ENCODE assay signal across 24 mouse cellular contexts in the genomic region with DNA sequence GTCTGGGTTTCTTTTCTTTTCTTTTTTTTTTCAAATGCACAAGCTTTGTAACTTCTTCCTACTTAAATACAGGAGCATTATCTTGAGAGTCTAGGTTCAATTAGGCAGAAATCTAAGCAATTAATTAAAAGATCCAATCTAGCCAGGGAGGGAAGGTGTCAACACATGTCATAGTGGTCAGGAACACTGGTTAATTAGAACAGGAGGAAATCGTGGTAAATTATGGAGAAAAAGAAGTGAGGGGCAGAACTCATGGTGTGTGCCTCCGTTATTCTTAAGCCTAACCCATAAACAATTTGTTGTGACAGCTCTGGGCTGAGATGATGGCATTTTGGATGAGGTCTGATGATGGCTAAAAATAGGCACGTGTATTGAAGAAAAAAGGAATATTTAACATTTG.
A peak's percentile ranks its signal among the peaks of the same experiment; 100 is the strongest.
DNase-seq lines count a peak whose midpoint lies in the region; ATAC-seq and TF ChIP-seq lines count a peak whose summit lies in the region.
"Had no signal": no experiment of that assay in that cellular context is flagged by ENCODE, and none has a peak within 500 bp of the region (broad histone marks: within the 10 kb centered on the region; RNA-seq: fewer than 3 reads in every experiment).

No protein-coding gene starts in this region.

- H3K4me2 ChIP-seq in hindbrain, embryonic 11.5 days (replicated peaks; ENCODE audit: low read depth, low read length) = no peak overlapping the region
- no peak overlapping the region for H3K4me2 ChIP-seq in hindbrain, embryonic 12.5 days (replicated peaks)
- H3K4me2 ChIP-seq in midbrain, embryonic 16.5 days (ENCODE audit: low read length) = no peak overlapping the region
- H3K4me2 ChIP-seq: limb, embryonic 13.5 days; liver, embryonic 13.5 days; lung, embryonic 14.5 days; stomach, embryonic 15.5 days had no signal

- TF ChIP-seq POLR2A in brain, embryonic 14.5 days (IDR thresholded peaks at IDR 0.05; ENCODE audit: borderline replicate concordance, extremely low read depth, insufficient read depth, insufficient read length, poor library complexity, severe bottlenecking) = no peak

- DNase-seq in hindbrain, embryonic 10.5 days (ENCODE audit: low spot score) = no peak
- no peak for DNase-seq in hindbrain, embryonic 11.5 days (ENCODE audit: low spot score)
- DNase-seq in brain, embryonic 14.5 days (ENCODE audit: low read depth) = peak; percentile 84
- no peak for DNase-seq in cerebellum, adult 11 months
- DNase-seq in gastrocnemius, adult 2 months = no peak
- DNase-seq in thymus, postnatal 4 days = no peak
- DNase-seq: adrenal gland, postnatal 10 days; cerebellum, adult 8-10 months; gastrocnemius, postnatal 10 days; heart, adult 18-20 months; heart, postnatal 4 days; kidney, postnatal 4 days; liver, embryonic 13.5 days; lung, embryonic 14.5 days; lung, postnatal 4 days; thymus, adult 18-20 months had no signal

- peak overlapping the region; percentile 84 for H3K27ac ChIP-seq in hindbrain, embryonic 10.5 days
- no peak overlapping the region for H3K27ac ChIP-seq in hindbrain, embryonic 11.5 days (ENCODE audit: low read depth, low read length)
- peak overlapping the region; percentile 88 for H3K27ac ChIP-seq in hindbrain, embryonic 12.5 days
- H3K27ac ChIP-seq in midbrain, embryonic 16.5 days (ENCODE audit: low read length) = peak overlapping the region; percentile 50; the same call in 1 of the 2 replicates
- no peak overlapping the region for H3K27ac ChIP-seq in gastrocnemius, adult 2 months
- H3K27ac ChIP-seq: limb, embryonic 13.5 days; liver, embryonic 13.5 days; stomach, embryonic 15.5 days had no signal

- no peak overlapping the region for H3K4me3 ChIP-seq in hindbrain, embryonic 10.5 days
- H3K4me3 ChIP-seq in hindbrain, embryonic 11.5 days (ENCODE audit: low read depth, low read length) = no peak overlapping the region
- no peak overlapping the region for H3K4me3 ChIP-seq in hindbrain, embryonic 12.5 days
- no peak overlapping the region for H3K4me3 ChIP-seq in midbrain, embryonic 16.5 days (ENCODE audit: low read depth, low read length)
- no peak overlapping the region for H3K4me3 ChIP-seq in gastrocnemius, adult 2 months
- H3K4me3 ChIP-seq: heart, embryonic 15.5 days; limb, embryonic 13.5 days; liver, embryonic 13.5 days; stomach, embryonic 15.5 days had no signal

- ATAC-seq in hindbrain, embryonic 11.5 days (ENCODE audit: low FRiP score) = no peak
- no peak for ATAC-seq in hindbrain, embryonic 12.5 days (ENCODE audit: low FRiP score)
- ATAC-seq in midbrain, embryonic 16.5 days = 0 out of 2 replicates have a peak, but pooled peaks have one; percentile 1
- ATAC-seq: activated CD4-positive, CD25-positive, alpha-beta regulatory T cell, adult 4 months; CD4-positive, CD25-positive, alpha-beta regulatory T cell, adult 4 months; intestine, embryonic 16.5 days had no signal

- H3K36me3 ChIP-seq in hindbrain, embryonic 10.5 days = peaks cover 11% of the 10 kb centered on the region
- no peaks in the 10 kb centered on the region for H3K36me3 ChIP-seq in hindbrain, embryonic 11.5 days (ENCODE audit: control insufficient read depth, insufficient read depth, low read length)
- H3K36me3 ChIP-seq in hindbrain, embryonic 12.5 days = peaks cover 7% of the 10 kb centered on the region; the same call in 1 of the 2 replicates
- no peaks in the 10 kb centered on the region for H3K36me3 ChIP-seq in midbrain, embryonic 16.5 days (ENCODE audit: control insufficient read depth, insufficient read depth, low read length)
- H3K36me3 ChIP-seq: heart, embryonic 15.5 days; liver, embryonic 13.5 days; stomach, embryonic 15.5 days had no signal

- WGBS in hindbrain, embryonic 10.5 days = 61% methylated on average over 3 of the region's 3 CpGs
- WGBS in hindbrain, embryonic 11.5 days = 47% methylated on average over 3 of the region's 3 CpGs
- WGBS in hindbrain, embryonic 12.5 days = 31% methylated on average over 3 of the region's 3 CpGs
- 29% methylated on average over 3 of the region's 3 CpGs for WGBS in midbrain, embryonic 16.5 days

- no peak for TF ChIP-seq CTCF in brain, embryonic 14.5 days (IDR thresholded peaks at IDR 0.05; ENCODE audit: borderline replicate concordance, extremely low read depth, insufficient read depth, insufficient read length)
- no peak for TF ChIP-seq CTCF in gastrocnemius, adult 2 months (IDR thresholded peaks at IDR 0.05)

- intact Hi-C loops in gastrocnemius, adult 2 months (cut with DNase I) = no loop called here

- no peak overlapping the region for H3K9ac ChIP-seq in hindbrain, embryonic 11.5 days (ENCODE audit: low read depth, low read length)
- H3K9ac ChIP-seq in hindbrain, embryonic 12.5 days = no peak overlapping the region
- peak overlapping the region; percentile 14; the same call in 1 of the 2 replicates for H3K9ac ChIP-seq in midbrain, embryonic 16.5 days (ENCODE audit: low read depth, low read length)
- H3K9ac ChIP-seq: heart, embryonic 15.5 days; limb, embryonic 13.5 days; liver, embryonic 13.5 days; lung, embryonic 14.5 days; stomach, embryonic 15.5 days had no signal

- H3K4me1 ChIP-seq in hindbrain, embryonic 10.5 days (replicated peaks) = peaks cover 54% of the 10 kb centered on the region
- peaks cover 15% of the 10 kb centered on the region; the same call in 1 of the 2 replicates for H3K4me1 ChIP-seq in hindbrain, embryonic 11.5 days (replicated peaks; ENCODE audit: control insufficient read depth, insufficient read depth, low read length)
- peaks cover 59% of the 10 kb centered on the region for H3K4me1 ChIP-seq in hindbrain, embryonic 12.5 days
- H3K4me1 ChIP-seq in midbrain, embryonic 16.5 days (ENCODE audit: control insufficient read depth, insufficient read depth, low read length) = peaks cover 34% of the 10 kb centered on the region

- H3K27me3 ChIP-seq in hindbrain, embryonic 10.5 days (ENCODE audit: insufficient read depth, poor library complexity, severe bottlenecking) = no peaks in the 10 kb centered on the region
- no peaks in the 10 kb centered on the region for H3K27me3 ChIP-seq in hindbrain, embryonic 11.5 days (ENCODE audit: control insufficient read depth, insufficient read depth, low read length)
- no peaks in the 10 kb centered on the region for H3K27me3 ChIP-seq in hindbrain, embryonic 12.5 days
- H3K27me3 ChIP-seq in midbrain, embryonic 16.5 days (ENCODE audit: control insufficient read depth, insufficient read depth, low read depth, low read length) = no peaks in the 10 kb centered on the region
- H3K27me3 ChIP-seq: heart, embryonic 15.5 days; limb, embryonic 13.5 days; liver, embryonic 13.5 days; stomach, embryonic 15.5 days had no signal

- peaks cover 11% of the 10 kb centered on the region; the same call in 1 of the 2 replicates for H3K9me3 ChIP-seq in hindbrain, embryonic 10.5 days
- H3K9me3 ChIP-seq in hindbrain, embryonic 11.5 days (ENCODE audit: control insufficient read depth, low read length) = no peaks in the 10 kb centered on the region; the same call in none of the 2 replicates
- H3K9me3 ChIP-seq in hindbrain, embryonic 12.5 days (replicated peaks) = peaks cover 8% of the 10 kb centered on the region; the same call in 1 of the 2 replicates
- no peaks in the 10 kb centered on the region for H3K9me3 ChIP-seq in midbrain, embryonic 16.5 days (replicated peaks; ENCODE audit: control insufficient read depth, low read length, poor library complexity, severe bottlenecking)
- H3K9me3 ChIP-seq: heart, embryonic 15.5 days; liver, embryonic 13.5 days; stomach, embryonic 15.5 days had no signal

Comparison
In these comparisons a context has a peak if more than half of its experiments do, and no peak if none do; other contexts are left out.
1. H3K27ac ChIP-seq: peak in hindbrain, embryonic 10.5 days (single experiment), hindbrain, embryonic 12.5 days (single experiment) and midbrain, embryonic 16.5 days (single experiment); none in hindbrain, embryonic 11.5 days (single experiment) and gastrocnemius, adult 2 months (single experiment).